Mouse (Mus musculus) kidney, adult 2 months (tissue): ENCODE results near the gene Gm4869.

ENCODE experiments used
- CTCF ChIP-seq: fragments of 200-500 bp; conservative IDR thresholded peaks from 2 replicates; pipeline ENCODE4 v1.5.1; 2011; ENCODE audit warnings: low read depth, mild to moderate bottlenecking, control low read depth, low read length, moderate library complexity, mixed read lengths; ENCODE audit not compliant: insufficient read depth, insufficient read length
- POLR2A ChIP-seq: fragments of 200-500 bp; IDR thresholded peaks from one replicate; pipeline ENCODE4 v1.6.1; 2011; ENCODE audit warnings: low read depth, low read length, control low read depth

GRCm38 (mm10) chr5:140500736-140501135 lies 55.3 kb downstream of the Gm4869 start:
- TF ChIP-seq CTCF (no peak), POLR2A (no peak)
